Comparison of ENCODE assay signal across 25 mouse cellular contexts in genomic region chr4:102883142-102883541, GRCm38 (mm10).
"Had no signal": no experiment of that assay in that cellular context is flagged by ENCODE, and none has a peak within 500 bp of the region (broad histone marks: within the 10 kb centered on the region; RNA-seq: fewer than 3 reads in every experiment).

No protein-coding gene starts in this region.

- H3K27ac ChIP-seq: gastrocnemius, adult 2 months; heart, embryonic 10.5 days; hindbrain, embryonic 10.5 days; hindbrain, embryonic 12.5 days; hindbrain, embryonic 14.5 days; intestine, embryonic 15.5 days; left cerebral cortex, adult 2 months; limb, embryonic 13.5 days; limb, embryonic 15.5 days; liver, embryonic 12.5 days; liver, embryonic 14.5 days had no signal

- H3K4me3 ChIP-seq: gastrocnemius, adult 2 months; heart, embryonic 10.5 days; heart, embryonic 12.5 days; hindbrain, embryonic 10.5 days; hindbrain, embryonic 12.5 days; intestine, embryonic 15.5 days; left cerebral cortex, adult 2 months; limb, embryonic 13.5 days; limb, embryonic 15.5 days; liver, embryonic 12.5 days had no signal

- DNase-seq: gastrocnemius, adult 2 months; gastrocnemius, postnatal 10 days; gastrocnemius, postnatal 25 days; heart, adult 18-20 months; heart, postnatal 10 days; heart, postnatal 4 days; kidney, adult 18-20 months; kidney, adult 8-10 months; kidney, postnatal 10 days; kidney, postnatal 25 days; kidney, postnatal 4 days; layer of hippocampus, adult 9-11 months; left cerebral cortex, postnatal 4 days; lung, adult 18-20 months had no signal
